Mouse (Mus musculus): ENCODE measurements at regions not wholly inside any gene's neighbourhood (a gene's known extent, or its start where the extent isn't known, plus 50 kb on each side); places are given as distances from the start of the nearest gene placed in this dataset.
"Not testable (repeated sequence)": the region's sequence is repeated elsewhere in the genome, so short reads cannot be mapped to it uniquely, and the experiment has no call there.

GRCm38 (mm10) chr14:86315974-86316373, 825.1 kb downstream of the Diaph3 start:
- no peak for DNase-seq

GRCm38 (mm10) chr14:86308949-86309543, 832.0 kb downstream of the Diaph3 start:
- DNase-seq = no peak

- DNase-seq = peak; percentile 59
These were observed 833.2 kb downstream of the Diaph3 start for GRCm38 (mm10) chr14:86307806-86308205.

GRCm38 (mm10) chr14:86301666-86302065, 839.4 kb downstream of the Diaph3 start:
- no peak for DNase-seq

GRCm38 (mm10) chr14:86300811-86301210, 840.2 kb downstream of the Diaph3 start:
- no peak for DNase-seq

- no peak for DNase-seq
These were observed 843.0 kb downstream of the Diaph3 start for GRCm38 (mm10) chr14:86297991-86298390.

GRCm38 (mm10) chr14:86294606-86295005, 846.4 kb downstream of the Diaph3 start:
- DNase-seq = not testable (repeated sequence)

GRCm38 (mm10) chr14:86293804-86294203, 847.2 kb downstream of the Diaph3 start:
- no peak for DNase-seq

- no peak for DNase-seq
These were observed 847.7 kb downstream of the Diaph3 start for GRCm38 (mm10) chr14:86293371-86293770.

- DNase-seq = no peak
These were observed 850.5 kb downstream of the Diaph3 start for GRCm38 (mm10) chr14:86290556-86290955.

GRCm38 (mm10) chr14:86261640-86262230, 879.3 kb downstream of the Diaph3 start:
- no peak for DNase-seq

GRCm38 (mm10) chr14:86254196-86254595, 886.8 kb downstream of the Diaph3 start:
- no peak for DNase-seq

GRCm38 (mm10) chr14:86251617-86252016, 889.4 kb downstream of the Diaph3 start:
- DNase-seq = no peak

- no peak for DNase-seq
These were observed 893.3 kb downstream of the Diaph3 start for GRCm38 (mm10) chr14:86247686-86248085.

GRCm38 (mm10) chr14:86246770-86247169, 894.3 kb downstream of the Diaph3 start:
- no peak for DNase-seq

GRCm38 (mm10) chr14:86243662-86244061, 897.4 kb downstream of the Diaph3 start:
- no peak for DNase-seq

- no peak for DNase-seq
These were observed 898.2 kb downstream of the Diaph3 start for GRCm38 (mm10) chr14:86242836-86243235.

GRCm38 (mm10) chr14:86239090-86239489, 901.9 kb downstream of the Diaph3 start:
- no peak for DNase-seq

GRCm38 (mm10) chr14:86233305-86233704, 907.7 kb downstream of the Diaph3 start:
- no peak for DNase-seq

- DNase-seq = no peak
These were observed 910.4 kb downstream of the Diaph3 start for GRCm38 (mm10) chr14:86230609-86231008.

- DNase-seq = no peak
These were observed 911.3 kb downstream of the Diaph3 start for GRCm38 (mm10) chr14:86229755-86230154.

- DNase-seq = no peak
These were observed 925.3 kb downstream of the Diaph3 start for GRCm38 (mm10) chr14:86215711-86216110.

GRCm38 (mm10) chr14:86211654-86212053, 929.4 kb downstream of the Diaph3 start:
- no peak for DNase-seq

GRCm38 (mm10) chr14:86204582-86204981, 936.5 kb downstream of the Diaph3 start:
- peak; percentile 5 for DNase-seq
